Mouse (Mus musculus): ENCODE measurements around the gene Gas7.

Gas7 gene

GRCm38 (mm10) chr11:67489647-67490175 lies 34.5 kb downstream of the Gas7 start:
- no peak for DNase-seq (ENCODE audit: low read depth, low spot score)

GRCm38 (mm10) chr11:67496796-67497195 lies 41.6 kb downstream of the Gas7 start:
- no peak for DNase-seq (ENCODE audit: low read depth, low spot score)

GRCm38 (mm10) chr11:67500115-67500514 lies 44.9 kb downstream of the Gas7 start:
- DNase-seq (ENCODE audit: low read depth, low spot score) = no peak

- no peak for DNase-seq (ENCODE audit: low read depth, low spot score)
These were observed 46.4 kb downstream of the Gas7 start for GRCm38 (mm10) chr11:67501468-67502244.

- no peak for DNase-seq (ENCODE audit: low read depth, low spot score)
These were observed 54.1 kb downstream of the Gas7 start for GRCm38 (mm10) chr11:67509219-67509876.

- no peak for DNase-seq (ENCODE audit: low read depth, low spot score)
These were observed 55.6 kb downstream of the Gas7 start for GRCm38 (mm10) chr11:67510831-67511230.

- DNase-seq (ENCODE audit: low read depth, low spot score) = no peak
These were observed 57.8 kb downstream of the Gas7 start for GRCm38 (mm10) chr11:67513001-67513400.

- DNase-seq (ENCODE audit: low read depth, low spot score) = no peak
These were observed 59.2 kb downstream of the Gas7 start for GRCm38 (mm10) chr11:67514401-67514800.

- DNase-seq (ENCODE audit: low read depth, low spot score) = no peak
These were observed 60.0 kb downstream of the Gas7 start for GRCm38 (mm10) chr11:67515020-67515911.

GRCm38 (mm10) chr11:67515912-67516305 lies 60.7 kb downstream of the Gas7 start:
- no peak for DNase-seq (ENCODE audit: low read depth, low spot score)

GRCm38 (mm10) chr11:67517748-67518147 lies 62.5 kb downstream of the Gas7 start:
- no peak for DNase-seq (ENCODE audit: low read depth, low spot score)

- no peak for DNase-seq (ENCODE audit: low read depth, low spot score)
These were observed 63.7 kb downstream of the Gas7 start for GRCm38 (mm10) chr11:67518985-67519384.

GRCm38 (mm10) chr11:67522671-67523070 lies 67.4 kb downstream of the Gas7 start:
- no peak for DNase-seq (ENCODE audit: low read depth, low spot score)

GRCm38 (mm10) chr11:67523806-67524205 lies 68.6 kb downstream of the Gas7 start:
- no peak for DNase-seq (ENCODE audit: low read depth, low spot score)

- DNase-seq (ENCODE audit: low read depth, low spot score) = no peak
These were observed 69.5 kb downstream of the Gas7 start for GRCm38 (mm10) chr11:67524731-67525130.

GRCm38 (mm10) chr11:67525841-67526240 lies 70.6 kb downstream of the Gas7 start:
- DNase-seq (ENCODE audit: low read depth, low spot score) = no peak

- no peak for DNase-seq (ENCODE audit: low read depth, low spot score)
These were observed 71.6 kb downstream of the Gas7 start for GRCm38 (mm10) chr11:67526621-67527545.

GRCm38 (mm10) chr11:67531286-67531685 lies 76.0 kb downstream of the Gas7 start:
- no peak for DNase-seq (ENCODE audit: low read depth, low spot score)

GRCm38 (mm10) chr11:67531926-67532565 lies 76.8 kb downstream of the Gas7 start:
- DNase-seq (ENCODE audit: low read depth, low spot score) = no peak

- no peak for DNase-seq (ENCODE audit: low read depth, low spot score)
These were observed 77.5 kb downstream of the Gas7 start for GRCm38 (mm10) chr11:67532728-67533127.

Data from retina, postnatal 7 days (tissue).